Mouse (Mus musculus) B cell, adult 67 days (primary cell): ENCODE data around the gene Gm49318. TPM values are rescaled to one million over a fixed set of nuclear protein-coding genes. Genes with fewer than 3 reads are reported as not detected.

Experiments
- total RNA-seq, 2 experiments: library from RNA; stranded (reverse); gene quantifications; 4 replicates each; pipeline ENCODE4 v1.2.4; 2023

Gm49318 gene
- total RNA-seq, result not detected

DNA sequence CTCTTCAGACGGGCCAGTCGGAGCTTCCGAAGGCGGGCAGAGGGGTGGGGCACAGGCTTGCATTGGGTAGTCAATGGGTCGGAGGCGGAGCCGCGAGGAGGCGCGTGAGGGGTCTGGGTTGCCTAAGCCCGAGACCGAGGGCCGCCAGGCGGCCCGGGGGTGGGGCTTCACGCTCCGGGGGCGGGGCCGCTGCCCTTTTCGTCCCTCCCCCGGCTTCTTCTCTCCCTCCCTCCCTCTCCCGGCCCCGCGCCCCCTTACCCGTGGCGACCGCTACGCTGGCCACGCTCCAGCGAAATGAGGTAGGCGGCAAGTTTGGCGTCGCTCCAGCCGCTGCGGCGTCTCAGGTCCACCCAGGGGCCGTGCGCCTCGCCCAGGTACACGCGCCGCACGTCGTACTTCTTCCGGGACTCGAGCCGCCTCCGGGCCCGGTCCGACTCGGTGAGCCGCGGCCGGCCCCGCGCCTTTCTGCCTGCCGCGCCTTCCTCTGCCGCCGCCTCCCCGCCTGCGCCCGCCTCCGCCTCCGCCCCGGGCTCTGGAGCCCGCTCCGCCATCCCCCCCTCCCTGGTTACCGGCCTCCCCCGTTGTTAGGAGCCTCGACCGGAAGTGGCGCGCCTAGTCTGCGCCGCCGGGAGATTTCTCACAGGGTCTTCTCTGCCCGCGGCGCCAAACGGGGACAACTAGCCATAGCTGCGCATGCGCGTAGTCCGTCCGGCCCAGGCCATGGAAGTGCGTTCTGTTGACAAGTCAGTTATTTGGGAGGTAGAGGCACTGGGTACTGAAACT is at the start of gene Gm49318, which contains the start of gene Zfp653:
Gene Gm49318 (minus strand): TSS at position 469 of the 783 bp plus-strand sequence.
Gene Zfp653 (minus strand): TSS at position 586 of the 783 bp plus-strand sequence.

DNA sequence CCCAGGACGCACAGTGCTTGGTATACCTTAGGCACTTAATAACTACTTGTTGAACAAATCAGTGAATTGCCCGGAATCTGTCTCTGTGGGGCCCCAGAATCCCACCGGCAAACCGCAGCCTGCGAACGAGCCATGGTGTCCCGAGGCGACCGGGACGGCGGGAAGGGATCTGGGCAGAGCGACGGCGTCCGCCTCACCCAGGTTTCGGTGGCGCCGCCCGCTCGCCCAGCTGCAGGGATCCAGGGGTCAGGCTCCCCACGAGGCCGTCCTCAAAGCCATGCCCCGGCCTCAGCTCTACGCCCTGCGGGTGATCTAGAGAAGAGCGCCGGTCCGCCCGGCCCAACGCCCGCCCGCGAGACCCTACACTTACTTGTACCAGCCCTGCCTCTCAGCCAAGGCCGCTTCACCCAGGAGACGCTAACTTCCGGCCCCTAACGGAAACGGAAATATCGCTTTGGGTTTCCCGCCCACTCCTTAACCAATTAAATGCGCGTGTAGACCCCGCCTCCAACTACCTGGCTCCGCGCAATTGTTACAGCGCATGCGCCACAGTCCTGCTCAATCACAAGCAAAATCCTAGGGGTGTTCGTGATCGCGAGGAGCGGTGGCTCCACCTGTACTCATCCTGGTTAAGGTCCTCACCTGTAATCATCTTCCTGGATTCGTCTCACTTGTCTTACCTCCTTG is 45.8 kb upstream of the Gm49318 start, which contains the start of gene Elof1:
Gene Elof1 (minus strand): TSS at position 433 of the 687 bp plus-strand sequence.

GRCm38 (mm10) chr9:22098993-22099696 is 28.1 kb upstream of the Gm49318 start, which contains the start of gene Cnn1:
Gene Cnn1, plus strand, starts transcription at chr9:22099216.

DNA sequence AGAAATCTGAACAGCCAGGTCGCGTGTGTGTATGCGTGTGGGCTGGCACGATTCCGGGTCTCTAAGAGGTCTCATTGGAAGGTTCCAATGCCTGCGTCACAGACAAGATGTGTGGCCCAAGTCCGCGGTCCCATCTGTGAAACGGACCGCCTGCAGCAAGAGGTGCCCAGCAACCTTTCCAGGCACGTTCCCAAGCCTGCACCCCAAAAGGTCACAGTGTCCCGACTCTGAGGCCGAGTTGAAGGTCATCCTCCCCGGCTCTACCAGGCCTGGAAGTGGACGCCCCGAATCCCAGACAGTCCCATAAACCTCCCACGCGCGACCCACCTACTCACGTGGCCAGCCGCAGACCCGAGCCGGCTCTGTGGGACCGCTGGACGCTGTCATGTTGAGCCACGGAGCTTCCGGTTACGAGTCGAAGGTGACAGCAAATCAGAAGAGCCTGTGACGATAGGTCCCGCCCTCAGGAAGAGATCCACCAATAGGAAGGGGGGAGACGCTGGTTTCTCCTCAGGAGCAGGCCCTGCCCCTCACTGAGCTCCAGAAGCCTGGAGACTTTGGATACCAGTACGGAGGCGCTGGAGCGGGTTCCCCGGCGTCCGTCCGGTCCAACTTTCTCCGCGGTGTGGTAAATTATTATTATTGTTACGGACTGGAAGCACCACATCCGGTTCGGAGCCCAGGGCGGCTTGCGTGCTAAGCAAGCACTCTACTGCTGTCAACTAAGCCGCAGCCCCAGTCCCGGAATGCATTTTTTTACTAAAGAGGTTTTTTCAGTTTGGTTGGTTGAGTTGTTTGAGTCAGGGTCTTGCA is 14.2 kb upstream of the Gm49318 start, which contains the start of gene Ecsit:
Gene Ecsit (minus strand): TSS at position 417 of the 813 bp plus-strand sequence.

GRCm38 (mm10) chr9:22051958-22052254 is 19.2 kb downstream of the Gm49318 start, which contains the start of gene Elavl3:
Gene Elavl3, minus strand, starts transcription at chr9:22052023.

GRCm38 (mm10) chr9:22002194-22003162 is 68.6 kb downstream of the Gm49318 start, which contains the start of the genes Ccdc151 and Prkcsh:
Gene Ccdc151, minus strand, starts transcription at chr9:22002634.
Gene Prkcsh, plus strand, starts transcription at chr9:22002806.

GRCm38 (mm10) chr9:21989230-21990110 is 81.6 kb downstream of the Gm49318 start, which contains the start of gene Rgl3:
Gene Rgl3, minus strand, starts transcription at chr9:21989446.

Other genes with a start within 250 kb of the Gm49318 start
- gene Angptl8, start 235.7 kb downstream of the Gm49318 start, total RNA-seq, result not detected
- gene Dock6, start 218.6 kb downstream of the Gm49318 start, total RNA-seq, result 10 to 100 TPM; 14.8 to 16.8 TPM
- 1 to 10 TPM; 2.8 to 4.7 TPM for gene Rab3d, start 153.1 kb downstream of the Gm49318 start, total RNA-seq
- gene Ccdc159, start 143.8 kb downstream of the Gm49318 start, total RNA-seq, result not detected
- gene Tmem205, start 143.7 kb downstream of the Gm49318 start, total RNA-seq, result under 1 TPM in 1 of 2 experiments, not detected in 1; 0.87 TPM
- gene Plppr2, start 134.2 kb downstream of the Gm49318 start, total RNA-seq, result 1 to 10 TPM in 1 of 2 experiments, under 1 TPM in 1; 0.87 to 1.6 TPM
- gene Swsap1, start 115.5 kb downstream of the Gm49318 start, total RNA-seq, result 10 to 100 TPM; 10.2 to 12.1 TPM
- gene Epor, start 107.8 kb downstream of the Gm49318 start, total RNA-seq, result under 1 TPM in 1 of 2 experiments, not detected in 1; 0.49 TPM
- gene Rgl3, start 81.8 kb downstream of the Gm49318 start, total RNA-seq, result not detected
- gene Ccdc151, start 68.6 kb downstream of the Gm49318 start, total RNA-seq, result not detected
- 10 to 100 TPM; 68.4 to 71.0 TPM for gene Prkcsh, start 68.5 kb downstream of the Gm49318 start, total RNA-seq
- not detected for gene Elavl3, start 19.2 kb downstream of the Gm49318 start, total RNA-seq
- 10 to 100 TPM; 33.3 to 36.1 TPM for gene Zfp653, start 117 bp upstream of the Gm49318 start, total RNA-seq
- 10 to 100 TPM; 22.1 to 27.1 TPM for gene Ecsit, start 14.2 kb upstream of the Gm49318 start, total RNA-seq
- gene Cnn1, start 28.0 kb upstream of the Gm49318 start, total RNA-seq, result not detected
- gene Elof1, start 45.9 kb upstream of the Gm49318 start, total RNA-seq, result 10 to 100 TPM; 41.6 to 49.2 TPM
- 100 to 1,000 TPM; 205 to 239 TPM for gene Acp5, start 64.5 kb upstream of the Gm49318 start, total RNA-seq
- 10 to 100 TPM in 1 of 2 experiments, 1 to 10 TPM in 1; 9.0 to 12.4 TPM for gene Pigyl, start 85.6 kb upstream of the Gm49318 start, total RNA-seq
- not detected for gene Zfp872, start 116.8 kb upstream of the Gm49318 start, total RNA-seq
- 10 to 100 TPM; 39.3 to 41.9 TPM for gene Zfp809, start 154.5 kb upstream of the Gm49318 start, total RNA-seq
- gene Zfp599, start 188.6 kb upstream of the Gm49318 start, total RNA-seq, result 1 to 10 TPM; 2.1 to 3.4 TPM
- 10 to 100 TPM; 15.6 to 21.3 TPM for gene Zfp810, start 236.4 kb upstream of the Gm49318 start, total RNA-seq